Mouse (Mus musculus) limb, embryonic 10.5 days (tissue): ENCODE measurements at regions not wholly inside any gene's neighbourhood (a gene's known extent, or its start where the extent isn't known, plus 50 kb on each side); places are given as distances from the start of the nearest gene placed in this dataset.

Experiments
- DNase-seq: peaks from one replicate; pipeline ENCODE4 v3.0.0-alpha.2; 2017; ENCODE audit warnings: low spot score
- H3K27ac ChIP-seq: fragments of 300-500 bp; sonication (generic); 2 replicates; pipeline ENCODE4 v1.5.1; 2016; ENCODE audit warnings: mild to moderate bottlenecking
- H3K27me3 ChIP-seq: fragments of 300-500 bp; sonication (generic); 2 replicates; pipeline ENCODE4 v1.6.1; 2016; ENCODE audit warnings: low read depth, mild to moderate bottlenecking; ENCODE audit not compliant: poor library complexity, severe bottlenecking
- H3K36me3 ChIP-seq: fragments of 300-500 bp; sonication (generic); 2 replicates; pipeline ENCODE4 v1.6.1; 2016; ENCODE audit warnings: mild to moderate bottlenecking, moderate library complexity
- H3K4me1 ChIP-seq: fragments of 300-500 bp; sonication (generic); 2 replicates; pipeline ENCODE4 v1.6.1; 2016
- H3K4me3 ChIP-seq: fragments of 300-500 bp; sonication (generic); 2 replicates; pipeline ENCODE4 v1.5.1; 2016; ENCODE audit warnings: mild to moderate bottlenecking, moderate library complexity
- H3K9me3 ChIP-seq: fragments of 300-500 bp; sonication (generic); replicated peaks from 2 replicates; pipeline ENCODE4 v1.6.1; 2016; ENCODE audit warnings: mild to moderate bottlenecking
- WGBS: fragments of 180-500 bp; shearing (Covaris S2); methylation state at CpG from one replicate; pipeline ENCODE4 v1.1.7; 2016; 5-methylcytosine and 5-hydroxymethylcytosine counted together

GRCm38 (mm10) chr17:84006748-84007147 is 159.0 kb upstream of the Haao start:
- Histone ChIP-seq H3K27me3 (no peaks in the 10 kb centered on the region), H3K27ac (peak overlapping the region; percentile 61), H3K4me1 (peaks cover 71% of the 10 kb centered on the region), H3K36me3 (no peaks in the 10 kb centered on the region), H3K9me3 (no peaks in the 10 kb centered on the region), H3K4me3 (no peak overlapping the region)
- no peak for DNase-seq
- WGBS = 85% methylated on average over 9 of the region's 9 CpGs

- Histone ChIP-seq H3K4me1 (peaks cover 58% of the 10 kb centered on the region), H3K36me3 (no peaks in the 10 kb centered on the region), H3K27me3 (no peaks in the 10 kb centered on the region), H3K27ac (peak overlapping the region; percentile 87), H3K4me3 (no peak overlapping the region), H3K9me3 (no peaks in the 10 kb centered on the region)
- WGBS = 40% methylated on average over 6 of the region's 6 CpGs
- DNase-seq = no peak
Observed at GRCm38 (mm10) chr17:84004237-84004636, 156.5 kb upstream of the Haao start.

- WGBS = 49% methylated on average over 9 of the region's 9 CpGs
- Histone ChIP-seq H3K27me3 (no peaks in the 10 kb centered on the region), H3K27ac (peak overlapping the region; percentile 87), H3K4me1 (peaks cover 57% of the 10 kb centered on the region), H3K36me3 (no peaks in the 10 kb centered on the region), H3K9me3 (no peaks in the 10 kb centered on the region), H3K4me3 (no peak overlapping the region)
- DNase-seq = no peak
Observed at GRCm38 (mm10) chr17:84003489-84004234, 155.9 kb upstream of the Haao start.

- Histone ChIP-seq H3K4me1 (peaks cover 56% of the 10 kb centered on the region), H3K27ac (peak overlapping the region; percentile 44; the same call in 1 of the 2 replicates)
- 89% methylated on average over 6 of the region's 6 CpGs for WGBS
Observed at GRCm38 (mm10) chr17:84002939-84003338, 155.2 kb upstream of the Haao start.

GRCm38 (mm10) chr17:84002327-84002726 is 154.6 kb upstream of the Haao start:
- DNase-seq = no peak
- Histone ChIP-seq H3K36me3 (no peaks in the 10 kb centered on the region), H3K27me3 (no peaks in the 10 kb centered on the region), H3K4me1 (peaks cover 55% of the 10 kb centered on the region), H3K4me3 (no peak overlapping the region), H3K9me3 (no peaks in the 10 kb centered on the region), H3K27ac (peak overlapping the region; percentile 44)
- 93% methylated on average over 16 of the region's 16 CpGs for WGBS

More at GRCm38 (mm10) chr17:84002939-84003338, 155.2 kb upstream of the Haao start:
- H3K9me3 ChIP-seq = no peaks in the 10 kb centered on the region
- H3K27me3 ChIP-seq = no peaks in the 10 kb centered on the region
- H3K4me3 ChIP-seq = no peak overlapping the region
- no peak for DNase-seq
- H3K36me3 ChIP-seq = no peaks in the 10 kb centered on the region

GRCm38 (mm10) chr17:84000115-84000514 is 152.4 kb upstream of the Haao start:
- no peaks in the 10 kb centered on the region for H3K36me3 ChIP-seq
- 76% methylated on average over 6 of the region's 6 CpGs for WGBS
- no peak overlapping the region for H3K4me3 ChIP-seq
- H3K27me3 ChIP-seq = no peaks in the 10 kb centered on the region
- H3K9me3 ChIP-seq = no peaks in the 10 kb centered on the region
- H3K27ac ChIP-seq = peak overlapping the region; percentile 74
- H3K4me1 ChIP-seq = peaks cover 37% of the 10 kb centered on the region
- DNase-seq = no peak

- H3K27me3 ChIP-seq = no peaks in the 10 kb centered on the region
- DNase-seq = no peak
- peak overlapping the region; percentile 74 for H3K27ac ChIP-seq
- 82% methylated on average over 10 of the region's 10 CpGs for WGBS
- H3K9me3 ChIP-seq = no peaks in the 10 kb centered on the region
- H3K4me1 ChIP-seq = peaks cover 26% of the 10 kb centered on the region
- no peak overlapping the region for H3K4me3 ChIP-seq
- no peaks in the 10 kb centered on the region for H3K36me3 ChIP-seq
Observed at GRCm38 (mm10) chr17:83998972-83999545, 151.3 kb upstream of the Haao start.

GRCm38 (mm10) chr17:83998341-83998740 is 150.6 kb upstream of the Haao start:
- no peak for DNase-seq
- Histone ChIP-seq H3K27ac (peak overlapping the region; percentile 67; the same call in 1 of the 2 replicates), H3K9me3 (no peaks in the 10 kb centered on the region), H3K36me3 (no peaks in the 10 kb centered on the region), H3K27me3 (no peaks in the 10 kb centered on the region), H3K4me1 (peaks cover 21% of the 10 kb centered on the region), H3K4me3 (no peak overlapping the region)
- WGBS = 90% methylated on average over 7 of the region's 7 CpGs

- 87% methylated on average over 11 of the region's 11 CpGs for WGBS
- Histone ChIP-seq H3K27me3 (no peaks in the 10 kb centered on the region), H3K36me3 (no peaks in the 10 kb centered on the region), H3K4me1 (peaks cover 21% of the 10 kb centered on the region), H3K9me3 (no peaks in the 10 kb centered on the region), H3K27ac (peak overlapping the region; percentile 67), H3K4me3 (no peak overlapping the region)
- DNase-seq = no peak
Observed at GRCm38 (mm10) chr17:83997778-83998177, 150.0 kb upstream of the Haao start.

GRCm38 (mm10) chr17:83993028-83993427 is 145.3 kb upstream of the Haao start:
- DNase-seq = no peak
- H3K27me3 ChIP-seq = no peaks in the 10 kb centered on the region
- H3K27ac ChIP-seq = peak overlapping the region; percentile 94
- H3K36me3 ChIP-seq = no peaks in the 10 kb centered on the region
- no peak overlapping the region for H3K4me3 ChIP-seq
- 87% methylated on average over 2 of the region's 2 CpGs for WGBS
- H3K4me1 ChIP-seq = peaks cover 44% of the 10 kb centered on the region
- no peaks in the 10 kb centered on the region for H3K9me3 ChIP-seq

GRCm38 (mm10) chr17:83990421-83991365 is 142.9 kb upstream of the Haao start:
- Histone ChIP-seq H3K4me3 (peak overlapping the region; percentile 21), H3K36me3 (no peaks in the 10 kb centered on the region), H3K4me1 (peaks cover 64% of the 10 kb centered on the region), H3K9me3 (no peaks in the 10 kb centered on the region), H3K27me3 (no peaks in the 10 kb centered on the region), H3K27ac (peak overlapping the region; percentile 94)
- peak; percentile 90 for DNase-seq
- 48% methylated on average over 13 of the region's 13 CpGs for WGBS

GRCm38 (mm10) chr17:83988897-83989296 is 141.1 kb upstream of the Haao start:
- WGBS = 26% methylated on average over 6 of the region's 6 CpGs
- Histone ChIP-seq H3K4me1 (peaks cover 82% of the 10 kb centered on the region), H3K36me3 (no peaks in the 10 kb centered on the region), H3K27ac (peak overlapping the region; percentile 94), H3K27me3 (no peaks in the 10 kb centered on the region), H3K4me3 (no peak overlapping the region), H3K9me3 (no peaks in the 10 kb centered on the region)
- DNase-seq = no peak

GRCm38 (mm10) chr17:83988165-83988564 is 140.4 kb upstream of the Haao start:
- no peak for DNase-seq
- H3K4me1 ChIP-seq = peaks cover 88% of the 10 kb centered on the region
- WGBS = 94% methylated on average over 5 of the region's 5 CpGs
- H3K36me3 ChIP-seq = no peaks in the 10 kb centered on the region
- H3K9me3 ChIP-seq = no peaks in the 10 kb centered on the region
- H3K4me3 ChIP-seq = no peak overlapping the region
- H3K27ac ChIP-seq = peak overlapping the region; percentile 94
- H3K27me3 ChIP-seq = no peaks in the 10 kb centered on the region
